Mouse (Mus musculus) T-cell, adult 66 days (primary cell): ENCODE measurements around the gene Sox6. TPM values are rescaled to one million over a fixed set of nuclear protein-coding genes. Genes with fewer than 3 reads are reported as not detected.

Experiments used
- total RNA-seq, 2 experiments: library from RNA; stranded (reverse); gene quantifications; 3 replicates in 1 of 2; 4 replicates in 1 of 2; pipeline ENCODE4 v1.2.4; 2023

Sox6 gene
- 1 to 10 TPM in 1 of 2 experiments, under 1 TPM in 1; 0.21 to 2.3 TPM for total RNA-seq

DNA sequence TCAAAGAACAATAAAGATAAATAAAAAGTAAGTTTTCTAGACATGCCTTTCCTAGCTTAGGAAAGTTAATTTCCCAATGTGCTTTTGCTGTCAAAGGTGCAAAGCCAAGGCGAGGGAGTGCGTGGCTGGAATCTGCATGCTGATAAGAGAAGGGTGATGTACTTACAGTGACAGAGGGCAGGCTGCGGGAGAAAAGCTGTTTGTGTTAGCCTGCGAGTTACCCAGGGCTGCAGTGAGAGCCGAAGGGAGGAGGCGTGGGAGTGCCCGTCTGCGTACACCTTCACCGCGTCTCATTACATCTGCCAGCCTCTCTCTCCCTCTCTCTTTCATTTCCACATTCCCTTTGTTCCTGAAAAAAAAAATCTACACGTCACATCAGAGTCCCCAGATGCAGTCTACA lies at the start of gene Sox6:
TSS of gene Sox6 (minus strand) at position 286 of the 400 bp plus-strand sequence.

DNA sequence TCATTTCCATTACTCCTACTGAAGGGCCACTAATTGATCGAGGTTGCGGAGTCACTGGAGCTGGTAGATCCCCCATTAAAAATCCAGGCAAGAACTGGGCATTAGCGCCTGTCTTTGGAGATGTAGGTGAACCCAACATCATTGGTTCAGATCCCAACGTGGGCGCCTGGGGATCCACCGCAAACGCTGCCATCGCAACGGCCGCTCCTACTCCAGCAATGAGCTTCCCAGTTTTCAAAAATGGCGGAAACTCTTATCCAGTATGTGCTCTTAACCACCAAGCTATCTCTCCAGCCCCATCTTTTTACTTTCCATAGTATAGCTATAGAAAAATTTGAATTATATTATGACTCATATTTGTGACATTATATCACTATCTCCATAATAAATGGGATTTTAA lies 45.8 kb upstream of the Sox6 start, which contains the start of gene Gm4353:
TSS of gene Gm4353 (minus strand) at position 270 of the 400 bp plus-strand sequence.

GRCm38 (mm10) chr7:116039196-116039537 lies 571 bp upstream of the Sox6 start, which contains the start of gene 1110004F10Rik:
Gene 1110004F10Rik, plus strand, starts transcription at chr7:116039397.

Other genes with a start within 250 kb of the Sox6 start
- 10 to 100 TPM; 59.3 to 65.9 TPM for gene 1110004F10Rik, start 601 bp upstream of the Sox6 start, total RNA-seq
- 1 to 10 TPM; 2.0 to 3.1 TPM for gene Gm4353, start 45.8 kb upstream of the Sox6 start, total RNA-seq